Mouse (Mus musculus) heart, adult 2 months (tissue): Measurements from ENCODE around the gene Map3k21. TPM values are rescaled to one million over a fixed set of nuclear protein-coding genes. Genes with fewer than 3 reads are reported as not detected.

Experiments
- DNase-seq, 2 experiments: peaks; one replicate each; pipeline ENCODE4 v3.0.0; 2021
- H3K27ac ChIP-seq: fragments of 200-600 bp; 2 replicates; pipeline ENCODE4 v1.8.1; 2022
- H3K27me3 ChIP-seq: fragments of 200-500 bp; 2 replicates; pipeline ENCODE4 v1.6.1; 2012; ENCODE audit warnings: mild to moderate bottlenecking, low read length, inconsistent platforms, mixed read lengths; ENCODE audit not compliant: control insufficient read depth, insufficient read depth
- H3K36me3 ChIP-seq: fragments of 200-500 bp; 2 replicates; pipeline ENCODE4 v1.6.1; 2012; ENCODE audit warnings: low read length, inconsistent platforms; ENCODE audit not compliant: control insufficient read depth, insufficient read depth
- H3K4me1 ChIP-seq: fragments of 200-500 bp; 2 replicates; pipeline ENCODE4 v1.6.1; 2011; ENCODE audit warnings: low read length; ENCODE audit not compliant: control insufficient read depth, insufficient read depth
- H3K4me3 ChIP-seq: fragments of 200-600 bp; 2 replicates; pipeline ENCODE4 v1.8.1; 2022
- H3K79me2 ChIP-seq: fragments of 200-500 bp; replicated peaks from 2 replicates; pipeline ENCODE4 v1.6.1; 2012; ENCODE audit warnings: mild to moderate bottlenecking, inconsistent platforms, low read length, moderate library complexity, mixed read lengths; ENCODE audit not compliant: control insufficient read depth, insufficient read depth
- H3K9ac ChIP-seq: fragments of 200-500 bp; 2 replicates; pipeline ENCODE4 v1.6.1; 2012; ENCODE audit warnings: low read depth, mild to moderate bottlenecking, control low read depth, inconsistent platforms, low read length, mixed read lengths
- CTCF ChIP-seq: fragments of 200-600 bp; IDR thresholded peaks from 2 replicates; pipeline ENCODE4 v1.8.1; 2022; ENCODE audit warnings: antibody characterized with exemption, mild to moderate bottlenecking, moderate library complexity
- EP300 ChIP-seq: fragments of 200-500 bp; IDR thresholded peaks from 2 replicates; pipeline ENCODE4 v1.6.1; 2011; ENCODE audit warnings: low read depth, low read length, control low read depth; ENCODE audit not compliant: insufficient read depth
- POLR2A ChIP-seq: fragments of 200-500 bp; IDR thresholded peaks from 2 replicates; pipeline ENCODE4 v1.6.1; 2011; ENCODE audit warnings: mild to moderate bottlenecking, low read depth, low read length, control low read depth; ENCODE audit not compliant: insufficient read depth
- WGBS: fragments of 180-500 bp; shearing (Covaris S2); methylation state at CpG from one replicate; pipeline ENCODE4 v1.1.7; 2018; 5-methylcytosine and 5-hydroxymethylcytosine counted together
- intact Hi-C: fragments of 180-260 bp; cut with DNase I; formaldehyde crosslinking; loops from one replicate; pipeline ENCODE4 v1.15.1; 2025
- long read RNA-seq: library from polyadenylated mRNA; stranded (forward); transcript quantifications from one replicate; pipeline ENCODE4 v2.0.0, GENCODE M21; 2021
- polyA plus RNA-seq: library from polyadenylated mRNA; depleted of rRNA; stranded (reverse); fragments of >200 nt; gene quantifications from 2 replicates; pipeline ENCODE4 v1.2.3, GENCODE M21; 2012; rRNA removed
- total RNA-seq, 2 experiments: library from RNA; stranded (reverse); gene quantifications; 2 replicates each; pipeline ENCODE4 v1.2.3; 2021

Map3k21 gene
- total RNA-seq (1 to 10 TPM in 1 of 2 experiments, under 1 TPM in 1; 0.66 to 1.1 TPM), polyA plus RNA-seq (0.50 and 0.51 TPM in 2 replicates)
- long read RNA-seq, result 0 reads

DNA sequence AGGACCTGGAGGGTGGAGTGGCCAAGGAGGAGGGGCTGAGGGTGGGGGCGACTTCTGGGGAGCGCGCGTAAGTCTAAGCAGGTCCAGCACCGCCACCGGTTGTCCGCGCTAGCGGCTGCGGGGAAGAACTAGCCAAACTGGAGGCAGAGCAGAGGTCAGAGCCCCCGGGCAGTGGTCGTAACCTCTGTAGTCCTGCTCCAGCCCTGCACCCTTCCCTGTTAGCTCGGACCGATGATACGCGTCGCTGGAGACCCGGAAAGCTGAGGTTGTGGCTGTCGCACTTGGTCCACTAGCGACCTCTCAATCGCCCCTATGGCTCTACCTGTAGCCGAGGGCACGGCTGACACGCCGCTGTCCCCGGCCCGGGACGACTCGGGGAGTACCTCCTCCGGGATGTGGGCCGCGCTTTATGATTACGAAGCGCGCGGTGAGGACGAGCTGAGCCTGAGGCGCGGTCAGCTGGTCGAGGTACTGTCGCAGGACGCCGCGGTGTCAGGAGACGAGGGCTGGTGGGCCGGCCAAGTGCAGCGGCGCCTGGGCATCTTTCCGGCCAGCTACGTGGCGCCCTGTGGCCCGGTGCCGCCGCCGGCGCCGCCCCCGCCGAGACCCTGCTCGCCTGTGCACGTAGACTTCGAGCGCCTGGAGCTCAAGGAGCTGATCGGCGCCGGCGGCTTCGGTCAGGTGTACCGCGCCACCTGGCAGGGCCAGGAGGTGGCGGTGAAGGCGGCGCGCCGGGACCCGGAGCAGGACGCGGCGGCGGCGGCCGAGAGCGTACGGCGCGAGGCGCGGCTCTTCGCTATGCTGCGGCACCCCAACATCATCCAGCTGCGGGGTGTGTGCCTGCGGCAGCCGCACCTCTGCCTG, at the start of gene Map3k21:
Gene Map3k21, plus strand, starts transcription at position 86 of the 864 bp plus-strand sequence.
- Histone ChIP-seq H3K27me3 (peaks cover 12% of the 10 kb centered on the region), H3K79me2 (no peaks in the 10 kb centered on the region), H3K4me1 (no peaks in the 10 kb centered on the region), H3K36me3 (no peaks in the 10 kb centered on the region), H3K9ac (peak within 1 kb of the TSS; percentile 28), H3K4me3 (peak within 1 kb of the TSS; percentile 47), H3K27ac (no peak within 1 kb of the TSS)
- WGBS, result under 1% methylated on average over 93 of the region's 93 CpGs
- DNase-seq, result peak; percentile 39 to 40
- intact Hi-C loops, result no loop called here
- no peak for TF ChIP-seq POLR2A
- no peak for TF ChIP-seq CTCF
- no peak for TF ChIP-seq EP300

DNA sequence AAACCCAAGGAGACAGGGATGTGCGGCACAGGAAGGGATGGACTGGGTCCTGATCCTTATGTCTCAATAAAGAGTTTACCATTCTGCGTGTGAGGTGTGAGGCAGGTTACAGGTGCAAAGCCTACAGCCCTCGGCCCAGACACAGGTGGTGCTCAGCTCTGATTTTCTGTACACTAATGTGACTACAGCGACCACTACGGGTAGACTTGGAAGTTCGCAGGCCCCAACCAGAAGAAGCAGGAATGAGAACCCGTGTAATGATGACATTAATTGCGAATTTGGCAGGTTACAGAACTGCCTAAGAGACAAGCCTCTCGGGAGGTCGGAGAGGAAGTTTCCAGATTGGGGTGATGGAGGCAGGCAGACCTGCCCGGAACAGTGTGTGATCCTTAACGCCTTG, 44.1 kb upstream of the Map3k21 start:
- intact Hi-C loops, result loop anchor here (5.0 kb wide), 1 partner anchor 684 kb away; no protein-coding TSS in a partner anchor
- Histone ChIP-seq H3K36me3 (no peaks in the 10 kb centered on the region), H3K9ac (no peak overlapping the region), H3K27me3 (no peaks in the 10 kb centered on the region), H3K4me3 (no peak overlapping the region), H3K79me2 (no peaks in the 10 kb centered on the region), H3K4me1 (no peaks in the 10 kb centered on the region; the same call in 1 of the 2 replicates), H3K27ac (no peak overlapping the region)
- DNase-seq, result no peak
- WGBS, result 74% methylated on average over 12 of the region's 12 CpGs
- TF ChIP-seq EP300, result no peak
- peak; percentile 25; the same call in 1 of the 2 replicates for TF ChIP-seq CTCF

DNA sequence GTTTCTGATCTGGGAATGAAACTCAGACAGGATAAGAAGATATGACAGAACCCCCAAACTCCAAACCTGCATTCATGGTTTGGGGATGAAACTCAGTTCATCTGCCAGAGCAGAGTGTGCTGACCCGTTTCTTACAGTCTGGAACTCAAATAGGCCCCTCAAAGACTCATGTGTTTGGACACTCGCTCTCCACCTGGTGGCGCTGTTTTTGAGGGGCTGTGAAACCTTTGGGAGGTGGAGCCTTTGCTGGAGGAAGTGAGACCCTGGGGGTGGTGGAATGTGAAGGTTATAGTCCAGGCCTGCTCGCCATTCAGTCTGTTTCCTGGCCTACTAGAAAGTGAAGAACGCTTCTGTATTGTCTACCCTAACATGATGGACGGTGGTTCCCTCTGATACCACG, 41.7 kb upstream of the Map3k21 start:
- Histone ChIP-seq H3K27ac (no peak overlapping the region), H3K36me3 (no peaks in the 10 kb centered on the region), H3K9ac (no peak overlapping the region), H3K27me3 (no peaks in the 10 kb centered on the region), H3K4me3 (no peak overlapping the region), H3K4me1 (peaks cover 5% of the 10 kb centered on the region), H3K79me2 (no peaks in the 10 kb centered on the region)
- no peak for DNase-seq
- intact Hi-C loops, result loop anchor here (5.0 kb wide), 1 partner anchor 686 kb away; no protein-coding TSS in a partner anchor
- WGBS, result 62% methylated on average over 7 of the region's 7 CpGs
- TF ChIP-seq POLR2A (no peak), EP300 (no peak), CTCF (no peak)

DNA sequence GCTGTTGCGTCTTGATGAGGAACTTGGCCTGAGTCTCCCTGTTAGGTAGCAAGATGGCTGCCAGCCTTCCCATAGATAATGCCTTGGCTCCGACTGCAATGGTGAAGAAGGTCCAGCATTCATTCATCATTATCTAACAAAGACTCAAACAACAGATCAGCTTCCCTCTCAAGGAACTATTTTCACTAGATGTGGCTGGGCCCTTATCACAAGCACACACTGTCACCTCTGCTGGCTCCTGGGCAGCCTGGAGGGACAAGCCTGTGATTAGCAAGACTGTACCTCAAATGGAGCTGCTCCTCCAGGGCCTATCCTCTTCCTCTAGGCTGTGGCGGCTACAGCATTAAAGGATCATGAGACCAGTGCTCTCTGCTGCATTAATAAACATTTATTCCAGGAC, 40.5 kb upstream of the Map3k21 start:
- TF ChIP-seq CTCF (no peak), POLR2A (no peak), EP300 (no peak)
- intact Hi-C loops, result loop anchor here (2.0 to 5.0 kb wide), 5 partner anchors 295 to 802 kb away; no protein-coding TSS in a partner anchor
- H3K9ac ChIP-seq, result no peak overlapping the region
- H3K27ac ChIP-seq, result no peak overlapping the region
- no peak for DNase-seq
- no peaks in the 10 kb centered on the region for H3K79me2 ChIP-seq
- H3K36me3 ChIP-seq, result no peaks in the 10 kb centered on the region
- 76% methylated on average over 3 of the region's 3 CpGs for WGBS
- no peaks in the 10 kb centered on the region for H3K27me3 ChIP-seq
- H3K4me1 ChIP-seq, result peaks cover 5% of the 10 kb centered on the region
- no peak overlapping the region for H3K4me3 ChIP-seq

DNA sequence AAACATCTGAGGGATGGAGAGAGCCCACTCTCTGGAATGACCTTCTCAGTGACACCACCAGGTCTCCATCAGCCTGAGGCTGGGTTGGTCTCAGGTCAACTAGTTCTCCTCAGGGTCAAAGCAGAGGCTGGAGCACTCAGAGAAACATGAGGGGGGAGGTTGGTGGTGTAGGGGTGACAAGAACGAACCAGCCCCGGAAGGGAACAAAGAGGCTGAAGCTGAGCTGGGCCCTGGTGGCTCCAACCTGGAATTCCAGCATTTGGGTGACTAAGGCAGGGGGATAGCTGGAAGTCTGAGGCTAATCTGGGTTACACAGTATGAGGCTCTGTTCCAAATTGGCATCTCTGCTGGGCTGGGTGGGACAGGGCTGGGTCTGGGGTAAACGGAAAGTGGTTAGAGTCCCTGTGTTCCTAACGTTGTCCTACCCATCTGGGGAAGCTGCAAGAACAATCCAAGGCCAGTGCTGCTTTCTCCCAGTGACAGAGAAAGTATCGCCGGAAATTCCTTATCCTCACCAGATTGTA, 40.0 kb upstream of the Map3k21 start:
- DNase-seq, result no peak
- H3K4me1 ChIP-seq, result peaks cover 5% of the 10 kb centered on the region
- no peak overlapping the region for H3K9ac ChIP-seq
- H3K27ac ChIP-seq, result no peak overlapping the region
- TF ChIP-seq POLR2A (no peak), EP300 (no peak), CTCF (no peak)
- intact Hi-C loops, result loop anchor here (2.0 to 5.0 kb wide), 4 partner anchors 295 to 803 kb away; no protein-coding TSS in a partner anchor
- 26% methylated on average over 6 of the region's 6 CpGs for WGBS
- no peaks in the 10 kb centered on the region for H3K27me3 ChIP-seq
- H3K79me2 ChIP-seq, result no peaks in the 10 kb centered on the region
- no peaks in the 10 kb centered on the region for H3K36me3 ChIP-seq
- H3K4me3 ChIP-seq, result no peak overlapping the region
